Mouse (Mus musculus): ENCODE results near the gene Slc11a2. TPM values are rescaled to one million over a fixed set of nuclear protein-coding genes. Genes with fewer than 3 reads are reported as not detected.

Gene Slc11a2
- total and polyA plus RNA-seq, 3 experiments, result 24.4 to 43.7 (median 38.9) TPM

DNA sequence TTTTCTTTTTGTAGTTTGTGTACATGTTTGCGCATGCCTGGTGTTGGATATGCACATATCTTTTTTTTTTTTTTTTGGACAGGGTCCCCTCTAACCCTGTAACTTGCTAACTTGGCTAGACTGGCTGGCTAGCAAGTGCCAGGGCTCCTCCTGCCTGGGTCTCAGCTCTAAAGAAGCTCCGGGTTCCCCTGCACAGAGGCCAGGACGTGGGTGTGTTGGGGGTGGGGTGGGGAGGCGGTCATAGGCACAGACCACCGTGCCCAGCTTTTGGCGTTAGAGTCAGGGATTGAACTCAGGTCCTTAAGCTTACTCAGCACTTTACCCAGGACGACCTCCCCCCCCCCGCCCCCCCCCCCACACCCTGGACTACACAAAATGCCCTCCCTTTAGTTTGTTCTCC is 42.9 kb upstream of the Slc11a2 start:
- Histone ChIP-seq H3K36me3 (ENCODE audit: control insufficient read depth, insufficient read depth, low read length) (no peaks in the 10 kb centered on the region), H3K4me3 (no peak overlapping the region), H3K79me2 (replicated peaks; ENCODE audit: control insufficient read depth, insufficient read depth, low read length) (no peaks in the 10 kb centered on the region), H3K27me3 (ENCODE audit: control insufficient read depth, insufficient read depth, low read length) (no peaks in the 10 kb centered on the region), H3K9ac (ENCODE audit: low read depth, low read length) (no peak overlapping the region), H3K27ac (no peak overlapping the region), H3K4me1 (ENCODE audit: control insufficient read depth, insufficient read depth, low read length) (peaks cover 4% of the 10 kb centered on the region)
- TF ChIP-seq POLR2A (IDR thresholded peaks at IDR 0.05; ENCODE audit: insufficient read depth, low read depth, low read length), result no peak
- TF ChIP-seq EP300 (IDR thresholded peaks at IDR 0.05; ENCODE audit: insufficient read depth, low read depth, low read length), result no peak
- no peak for TF ChIP-seq CTCF (IDR thresholded peaks at IDR 0.05)
- WGBS, result 38% methylated on average over 8 of the region's 8 CpGs
- intact Hi-C loops (cut with DNase I), result loop anchor here (2.0 to 10.0 kb wide), 3 partner anchors 27 to 215 kb away; partner anchors contain the start of genes Csrnp2 and Dazap2
- no peak for DNase-seq

DNA sequence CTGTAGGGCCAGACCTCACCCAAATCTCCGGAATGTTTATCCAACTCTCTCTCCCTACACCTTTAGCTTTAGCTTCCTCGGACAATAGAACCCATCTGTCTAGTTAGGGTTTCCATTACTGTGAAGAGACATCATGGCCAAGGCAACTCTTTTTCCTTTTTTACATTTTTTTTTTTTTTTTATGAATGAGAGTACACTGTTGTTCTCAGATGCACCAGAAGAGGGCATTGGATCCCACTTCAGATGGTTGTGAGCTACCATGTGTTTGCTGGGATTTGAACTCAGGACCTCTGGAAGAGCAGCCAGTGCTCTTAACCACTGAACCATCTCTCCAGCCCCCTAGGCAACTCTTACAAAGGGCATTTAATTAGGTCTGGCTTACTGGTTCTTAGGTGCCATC is 40.6 kb upstream of the Slc11a2 start:
- intact Hi-C loops (cut with DNase I), result loop anchor here (10.0 kb wide), 1 partner anchor 149 kb away; the partner anchor contains the start of gene Dazap2
- H3K79me2 ChIP-seq (replicated peaks; ENCODE audit: control insufficient read depth, insufficient read depth, low read length), result no peaks in the 10 kb centered on the region
- TF ChIP-seq POLR2A (IDR thresholded peaks at IDR 0.05; ENCODE audit: insufficient read depth, low read depth, low read length), result no peak
- peak; percentile 29 for TF ChIP-seq CTCF (IDR thresholded peaks at IDR 0.05)
- DNase-seq, result no peak
- no peaks in the 10 kb centered on the region for H3K36me3 ChIP-seq (ENCODE audit: control insufficient read depth, insufficient read depth, low read length)
- H3K27ac ChIP-seq, result no peak overlapping the region
- H3K4me3 ChIP-seq, result no peak overlapping the region
- H3K9ac ChIP-seq (ENCODE audit: low read depth, low read length), result no peak overlapping the region
- WGBS, result 63% methylated on average over 2 of the region's 2 CpGs
- H3K27me3 ChIP-seq (ENCODE audit: control insufficient read depth, insufficient read depth, low read length), result no peaks in the 10 kb centered on the region
- peaks cover 4% of the 10 kb centered on the region for H3K4me1 ChIP-seq (ENCODE audit: control insufficient read depth, insufficient read depth, low read length)

GRCm38 (mm10) chr15:100463712-100464111 is 38.8 kb upstream of the Slc11a2 start:
- H3K4me3 ChIP-seq, result no peak overlapping the region
- 22% methylated on average over 6 of the region's 6 CpGs for WGBS
- TF ChIP-seq CTCF (IDR thresholded peaks at IDR 0.05), result peak; percentile 85
- TF ChIP-seq EP300 (IDR thresholded peaks at IDR 0.05; ENCODE audit: insufficient read depth, low read depth, low read length), result no peak
- TF ChIP-seq POLR2A (IDR thresholded peaks at IDR 0.05; ENCODE audit: insufficient read depth, low read depth, low read length), result no peak
- no peak overlapping the region for H3K27ac ChIP-seq
- intact Hi-C loops (cut with DNase I), result loop anchor here (10.0 kb wide), 1 partner anchor 151 kb away; the partner anchor contains the start of gene Dazap2
- no peaks in the 10 kb centered on the region for H3K36me3 ChIP-seq (ENCODE audit: control insufficient read depth, insufficient read depth, low read length)
- H3K4me1 ChIP-seq (ENCODE audit: control insufficient read depth, insufficient read depth, low read length), result no peaks in the 10 kb centered on the region
- H3K27me3 ChIP-seq (ENCODE audit: control insufficient read depth, insufficient read depth, low read length), result no peaks in the 10 kb centered on the region
- no peak overlapping the region for H3K9ac ChIP-seq (ENCODE audit: low read depth, low read length)
- peak; percentile 47 to 64 for DNase-seq
- no peaks in the 10 kb centered on the region for H3K79me2 ChIP-seq (replicated peaks; ENCODE audit: control insufficient read depth, insufficient read depth, low read length)

GRCm38 (mm10) chr15:100462086-100462485 is 37.2 kb upstream of the Slc11a2 start:
- TF ChIP-seq POLR2A (IDR thresholded peaks at IDR 0.05; ENCODE audit: insufficient read depth, low read depth, low read length), result no peak
- Histone ChIP-seq H3K27ac (no peak overlapping the region), H3K4me3 (no peak overlapping the region), H3K4me1 (ENCODE audit: control insufficient read depth, insufficient read depth, low read length) (no peaks in the 10 kb centered on the region), H3K36me3 (ENCODE audit: control insufficient read depth, insufficient read depth, low read length) (no peaks in the 10 kb centered on the region), H3K79me2 (replicated peaks; ENCODE audit: control insufficient read depth, insufficient read depth, low read length) (no peaks in the 10 kb centered on the region), H3K9ac (ENCODE audit: low read depth, low read length) (no peak overlapping the region), H3K27me3 (ENCODE audit: control insufficient read depth, insufficient read depth, low read length) (no peaks in the 10 kb centered on the region)
- no peak for DNase-seq
- intact Hi-C loops (cut with DNase I), result loop anchor here (10.0 kb wide), 1 partner anchor 153 kb away; the partner anchor contains the start of gene Dazap2
- 74% methylated on average over 5 of the region's 5 CpGs for WGBS

DNA sequence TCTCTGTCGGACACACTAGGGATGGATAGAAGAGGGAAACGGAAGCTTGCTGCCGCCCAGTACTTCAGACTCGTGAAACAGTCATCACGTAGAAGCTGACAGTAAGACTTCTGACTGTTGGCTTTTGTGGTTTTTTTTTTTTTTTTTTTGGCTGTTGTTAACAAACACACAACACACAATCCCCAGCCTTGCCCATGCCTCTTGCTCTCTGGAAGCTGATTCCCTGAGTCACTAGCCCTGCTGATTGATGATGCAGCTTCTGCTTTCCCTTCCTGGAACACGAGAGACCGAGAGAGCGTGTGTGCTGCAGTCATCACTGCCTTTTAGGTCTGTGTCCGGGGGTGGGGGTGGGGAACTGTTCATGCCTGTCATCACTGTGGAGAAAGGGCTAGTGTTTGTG is 36.8 kb upstream of the Slc11a2 start:
- no peaks in the 10 kb centered on the region for H3K36me3 ChIP-seq (ENCODE audit: control insufficient read depth, insufficient read depth, low read length)
- no peaks in the 10 kb centered on the region for H3K79me2 ChIP-seq (replicated peaks; ENCODE audit: control insufficient read depth, insufficient read depth, low read length)
- H3K27ac ChIP-seq, result no peak overlapping the region
- WGBS, result 60% methylated on average over 9 of the region's 9 CpGs
- H3K4me3 ChIP-seq, result no peak overlapping the region
- TF ChIP-seq POLR2A (IDR thresholded peaks at IDR 0.05; ENCODE audit: insufficient read depth, low read depth, low read length), result no peak
- no peak for TF ChIP-seq EP300 (IDR thresholded peaks at IDR 0.05; ENCODE audit: insufficient read depth, low read depth, low read length)
- TF ChIP-seq CTCF (IDR thresholded peaks at IDR 0.05), result no peak
- intact Hi-C loops (cut with DNase I), result loop anchor here (10.0 kb wide), 1 partner anchor 153 kb away; the partner anchor contains the start of gene Dazap2
- DNase-seq, result no peak
- H3K9ac ChIP-seq (ENCODE audit: low read depth, low read length), result no peak overlapping the region
- H3K27me3 ChIP-seq (ENCODE audit: control insufficient read depth, insufficient read depth, low read length), result no peaks in the 10 kb centered on the region
- H3K4me1 ChIP-seq (ENCODE audit: control insufficient read depth, insufficient read depth, low read length), result no peaks in the 10 kb centered on the region

- Histone ChIP-seq H3K4me1 (ENCODE audit: control insufficient read depth, insufficient read depth, low read length) (no peaks in the 10 kb centered on the region), H3K79me2 (replicated peaks; ENCODE audit: control insufficient read depth, insufficient read depth, low read length) (no peaks in the 10 kb centered on the region), H3K27me3 (ENCODE audit: control insufficient read depth, insufficient read depth, low read length) (no peaks in the 10 kb centered on the region), H3K9ac (ENCODE audit: low read depth, low read length) (no peak overlapping the region), H3K27ac (no peak overlapping the region), H3K4me3 (no peak overlapping the region), H3K36me3 (ENCODE audit: control insufficient read depth, insufficient read depth, low read length) (no peaks in the 10 kb centered on the region)
- DNase-seq, result peak; percentile 29 to 34
- WGBS, result 12% methylated on average over 12 of the region's 12 CpGs
- TF ChIP-seq CTCF (IDR thresholded peaks at IDR 0.05) (no peak), EP300 (IDR thresholded peaks at IDR 0.05; ENCODE audit: insufficient read depth, low read depth, low read length) (no peak), POLR2A (IDR thresholded peaks at IDR 0.05; ENCODE audit: insufficient read depth, low read depth, low read length) (no peak)
- intact Hi-C loops (cut with DNase I), result loop anchor here (10.0 kb wide), 1 partner anchor 154 kb away; the partner anchor contains the start of gene Dazap2
Measured at GRCm38 (mm10) chr15:100460942-100461341, 36.1 kb upstream of the Slc11a2 start.

Data from heart, adult 2 months (tissue).